Mouse (Mus musculus) embryonic fibroblast, embryonic 13.5 days (primary cell): ENCODE measurements around the gene Lrp8.

Experiments used
- CTCF ChIP-seq: IDR thresholded peaks from 2 replicates; pipeline ENCODE4 v1.5.1; 2011; ENCODE audit warnings: mild to moderate bottlenecking, control low read depth, low read length, moderate library complexity, borderline replicate concordance; ENCODE audit not compliant: insufficient read depth
- POLR2A ChIP-seq: IDR thresholded peaks from 2 replicates; pipeline ENCODE4 v1.6.1; 2011; ENCODE audit warnings: low read depth, mild to moderate bottlenecking, control low read depth, low read length, moderate library complexity

GRCm38 (mm10) chr4:107763598-107763997 is 38.5 kb upstream of the Lrp8 start:
- no peak for TF ChIP-seq CTCF
- no peak for TF ChIP-seq POLR2A
